9 mouse cellular contexts compared by ENCODE assay signal in genomic region chr4:62133706-62134105, GRCm38 (mm10). TPM values are rescaled to one million over a fixed set of nuclear protein-coding genes. Genes with fewer than 3 reads are reported as not detected.
A peak's percentile ranks its signal among the peaks of the same experiment; 100 is the strongest.
DNase-seq lines count a peak whose midpoint lies in the region; ATAC-seq lines count a peak whose summit lies in the region.
"Had no signal": no experiment of that assay in that cellular context is flagged by ENCODE, and none has a peak within 500 bp of the region (broad histone marks: within the 10 kb centered on the region; RNA-seq: fewer than 3 reads in every experiment).

No protein-coding gene starts in this region.

- DNase-seq in hindbrain, embryonic 11.5 days (ENCODE audit: low spot score) = peak; percentile 30
- DNase-seq in B cell, adult 2 months = peak; percentile 33 to 40
- DNase-seq in adrenal gland, adult 8-10 months = peak; percentile 15
- DNase-seq in gastrocnemius, postnatal 10 days = peak; percentile 52
- peak; percentile 39 to 60 for DNase-seq in left cerebral cortex, adult 18-20 months (ENCODE audit: low spot score in 2 of 2)

- no peaks in the 10 kb centered on the region for H3K9me3 ChIP-seq in hindbrain, embryonic 11.5 days (ENCODE audit: control insufficient read depth, low read length)
- H3K9me3 ChIP-seq in hindbrain, embryonic 12.5 days (replicated peaks) = peaks cover 21% of the 10 kb centered on the region

- H3K9ac ChIP-seq in hindbrain, embryonic 11.5 days (ENCODE audit: low read depth, low read length) = no peak overlapping the region
- H3K9ac ChIP-seq in hindbrain, embryonic 12.5 days = no peak overlapping the region
- H3K9ac ChIP-seq: heart, embryonic 15.5 days had no signal

- H3K36me3 ChIP-seq in hindbrain, embryonic 11.5 days (ENCODE audit: control insufficient read depth, insufficient read depth, low read length) = no peaks in the 10 kb centered on the region
- H3K36me3 ChIP-seq in hindbrain, embryonic 12.5 days = no peaks in the 10 kb centered on the region
- H3K36me3 ChIP-seq: heart, embryonic 15.5 days had no signal

- H3K4me2 ChIP-seq in hindbrain, embryonic 11.5 days (replicated peaks; ENCODE audit: low read depth, low read length) = no peak overlapping the region
- H3K4me2 ChIP-seq in hindbrain, embryonic 12.5 days (replicated peaks) = no peak overlapping the region
- H3K4me2 ChIP-seq: heart, embryonic 15.5 days had no signal

- H3K4me1 ChIP-seq in hindbrain, embryonic 11.5 days (replicated peaks; ENCODE audit: control insufficient read depth, insufficient read depth, low read length) = no peaks in the 10 kb centered on the region
- no peaks in the 10 kb centered on the region for H3K4me1 ChIP-seq in hindbrain, embryonic 12.5 days
- H3K4me1 ChIP-seq: heart, embryonic 15.5 days had no signal

- H3K27me3 ChIP-seq in hindbrain, embryonic 11.5 days (ENCODE audit: control insufficient read depth, insufficient read depth, low read length) = no peaks in the 10 kb centered on the region
- H3K27me3 ChIP-seq in hindbrain, embryonic 12.5 days = no peaks in the 10 kb centered on the region
- H3K27me3 ChIP-seq: heart, embryonic 15.5 days had no signal

- WGBS in hindbrain, embryonic 11.5 days = 73% methylated on average over 7 of the region's 7 CpGs
- 67% methylated on average over 7 of the region's 7 CpGs for WGBS in hindbrain, embryonic 12.5 days

- no peak for ATAC-seq in hindbrain, embryonic 11.5 days (ENCODE audit: low FRiP score)
- no peak for ATAC-seq in hindbrain, embryonic 12.5 days (ENCODE audit: low FRiP score)
- ATAC-seq in monocyte, adult 5-6 weeks (replicated peaks; ENCODE audit: insufficient number of reproducible peaks, low FRiP score, low TSS enrichment, poor library complexity, severe bottlenecking) = no peak
- no peak for ATAC-seq in megakaryocyte, adult 5-6 weeks (ENCODE audit: poor library complexity, severe bottlenecking)

- H3K4me3 ChIP-seq in hindbrain, embryonic 11.5 days (ENCODE audit: low read depth, low read length) = no peak overlapping the region
- no peak overlapping the region for H3K4me3 ChIP-seq in hindbrain, embryonic 12.5 days
- H3K4me3 ChIP-seq: heart, embryonic 15.5 days had no signal

- H3K27ac ChIP-seq in hindbrain, embryonic 11.5 days (ENCODE audit: low read depth, low read length) = no peak overlapping the region
- H3K27ac ChIP-seq in hindbrain, embryonic 12.5 days = no peak overlapping the region
- H3K27ac ChIP-seq: heart, embryonic 15.5 days had no signal

RNA-seq across cellular contexts. Expression of gene Mup21, which starts 17.0 kb away (rescaled TPM):
- polyA plus RNA-seq in hindbrain, embryonic 11.5 days (2014; fragmentation: Nextera tagmentation; extraction: Ambion mirVana) = not detected in 2 replicates
- polyA plus RNA-seq in hindbrain, embryonic 12.5 days (2016; fragmentation: Nextera tagmentation; extraction: Ambion mirVana) = not detected in 2 replicates
- total RNA-seq in adrenal gland, adult 8-10 months (2022) = not detected
- not detected for total RNA-seq in gastrocnemius, postnatal 10 days (2021)
- not detected for total RNA-seq in left cerebral cortex, adult 18-20 months (2021)
- total RNA-seq in monocyte, adult 5-6 weeks (2017) = not detected in 3 replicates
- total RNA-seq in megakaryocyte, adult 5-6 weeks (2015) = not detected in 2 replicates
- total RNA-seq in megakaryocyte, adult 5-6 weeks (2017) = not detected in 2 replicates
- polyA plus RNA-seq: heart, embryonic 15.5 days had no signal

RNA-seq across cellular contexts. Expression of gene Mup3, which starts 46.6 kb away (rescaled TPM):
- not detected in 2 replicates for polyA plus RNA-seq in hindbrain, embryonic 11.5 days (2014; fragmentation: Nextera tagmentation; extraction: Ambion mirVana)
- polyA plus RNA-seq in hindbrain, embryonic 12.5 days (2016; fragmentation: Nextera tagmentation; extraction: Ambion mirVana) = not detected in 2 replicates
- total RNA-seq in adrenal gland, adult 8-10 months (2022) = 1 to 10 TPM in 3 of 4 experiments, under 1 TPM in 1; 0.40 to 4.9 (median 1.7) TPM
- not detected for total RNA-seq in gastrocnemius, postnatal 10 days (2021)
- not detected for total RNA-seq in left cerebral cortex, adult 18-20 months (2021)
- not detected in 3 replicates for total RNA-seq in monocyte, adult 5-6 weeks (2017)
- not detected in 2 replicates for total RNA-seq in megakaryocyte, adult 5-6 weeks (2015)
- not detected in 2 replicates for total RNA-seq in megakaryocyte, adult 5-6 weeks (2017)
- polyA plus RNA-seq: heart, embryonic 15.5 days had no signal
